Mouse (Mus musculus): Measurements from ENCODE around the gene Emilin1.
"Not testable (repeated sequence)": the region's sequence is repeated elsewhere in the genome, so short reads cannot be mapped to it uniquely, and the experiment has no call there.

GRCm38 (mm10) chr5:30881839-30882238 is 31.4 kb upstream of the Emilin1 start:
- not testable (repeated sequence) for TF ChIP-seq POLR2A (IDR thresholded peaks at IDR 0.05; ENCODE audit: extremely low read depth, insufficient read depth, low read length); CTCF (IDR thresholded peaks at IDR 0.05; ENCODE audit: low read depth, low read length)
